Mouse (Mus musculus): ENCODE measurements around the gene Sec31a. TPM values are rescaled to one million over a fixed set of nuclear protein-coding genes. Genes with fewer than 3 reads are reported as not detected.

Gene Sec31a
- polyA plus RNA-seq, 1 experiment from 2014 or later = 158 TPM

- Histone ChIP-seq H3K9me3 (no peaks in the 10 kb centered on the region), H3K9ac (no peak overlapping the region), H3K4me1 (0 out of 2 replicates have a peak, but pooled peaks cover 3% of the 10 kb centered on the region), H3K4me3 (replicated peaks) (no peak overlapping the region), H3K27me3 (replicated peaks) (no peaks in the 10 kb centered on the region), H3K36me3 (no peaks in the 10 kb centered on the region), H3K27ac (no peak overlapping the region), H3K4me2 (no peak overlapping the region)
- ATAC-seq (ENCODE audit: insufficient read depth, low FRiP score, low read depth) = no peak
- WGBS = 69% methylated on average over 3 of the region's 3 CpGs
These were observed 100.4 kb downstream of the Sec31a start for GRCm38 (mm10) chr5:100315646-100316045.

- H3K9me3 ChIP-seq = no peaks in the 10 kb centered on the region
- no peaks in the 10 kb centered on the region for H3K27me3 ChIP-seq (replicated peaks)
- 66% methylated on average over 5 of the region's 5 CpGs for WGBS
- no peak overlapping the region for H3K27ac ChIP-seq
- H3K36me3 ChIP-seq = no peaks in the 10 kb centered on the region
- H3K4me2 ChIP-seq = no peak overlapping the region
- no peak overlapping the region for H3K9ac ChIP-seq
- H3K4me3 ChIP-seq (replicated peaks) = no peak overlapping the region
- ATAC-seq (ENCODE audit: insufficient read depth, low FRiP score, low read depth) = no peak
- H3K4me1 ChIP-seq = no peaks in the 10 kb centered on the region
These were observed 103.6 kb downstream of the Sec31a start for GRCm38 (mm10) chr5:100312391-100312790.

Other genes with a start within 250 kb of the Sec31a start
- 11.8 and 12.9 TPM in 2 replicates for gene Lin54, start 84.4 kb upstream of the Sec31a start, polyA plus RNA-seq (2015; fragmentation: Nextera tagmentation; extraction: Ambion mirVana)
- 159 and 169 TPM in 2 replicates for gene Cops4, start 102.1 kb upstream of the Sec31a start, polyA plus RNA-seq (2015; fragmentation: Nextera tagmentation; extraction: Ambion mirVana)
- 209 and 223 TPM in 2 replicates for gene Plac8, start 156.0 kb upstream of the Sec31a start, polyA plus RNA-seq (2015; fragmentation: Nextera tagmentation; extraction: Ambion mirVana)

All from stomach, embryonic 15.5 days (tissue).